Mouse (Mus musculus) fibroblast of lung, adult 2 months (primary cell): Measurements from ENCODE around the gene Nufip2.
"Not testable (repeated sequence)": the region's sequence is repeated elsewhere in the genome, so short reads cannot be mapped to it uniquely, and the experiment has no call there.

Experiments
- DNase-seq: peaks from one replicate; pipeline ENCODE4 v3.0.0-alpha.2; 2011; ENCODE audit warnings: low read depth

Nufip2 gene

DNA sequence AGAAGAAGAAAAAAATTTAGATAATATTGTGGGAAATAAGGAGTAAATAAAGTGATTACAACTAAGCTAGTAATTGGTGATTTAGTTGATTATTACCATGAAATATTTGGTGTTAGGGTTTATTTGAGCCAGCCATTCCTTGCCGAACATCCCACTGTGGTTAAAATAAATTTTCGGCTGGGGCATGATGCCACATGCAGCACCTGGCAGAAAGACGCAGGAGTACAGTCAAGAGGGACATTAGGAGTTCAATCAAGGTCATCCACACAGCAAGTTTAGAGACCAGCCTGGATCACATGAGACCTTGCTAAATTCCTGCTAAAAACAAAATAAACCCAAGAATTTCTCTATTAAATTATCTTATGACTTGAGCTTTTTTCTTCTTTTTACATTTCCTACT is 23.1 kb downstream of the Nufip2 start:
- no peak for DNase-seq

DNA sequence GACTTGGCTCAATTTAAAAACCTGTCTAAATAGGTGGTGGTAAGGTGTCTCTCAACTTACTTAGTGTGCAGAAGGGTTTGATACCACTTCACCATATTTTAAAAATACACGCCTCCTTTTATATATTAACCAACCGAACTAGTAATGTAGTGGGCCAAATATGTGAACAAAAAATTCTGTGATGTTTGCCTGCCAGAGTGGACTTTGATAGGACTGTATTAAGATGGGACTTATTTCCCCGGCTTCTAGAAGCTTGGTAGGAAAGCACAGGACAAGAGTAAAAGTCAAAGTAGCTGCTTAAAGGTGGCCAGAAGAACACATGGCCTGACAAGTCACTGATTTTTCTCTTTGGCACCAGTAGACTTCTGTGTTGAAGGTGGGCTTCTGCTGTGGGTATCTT is 27.8 kb downstream of the Nufip2 start:
- DNase-seq = no peak

DNA sequence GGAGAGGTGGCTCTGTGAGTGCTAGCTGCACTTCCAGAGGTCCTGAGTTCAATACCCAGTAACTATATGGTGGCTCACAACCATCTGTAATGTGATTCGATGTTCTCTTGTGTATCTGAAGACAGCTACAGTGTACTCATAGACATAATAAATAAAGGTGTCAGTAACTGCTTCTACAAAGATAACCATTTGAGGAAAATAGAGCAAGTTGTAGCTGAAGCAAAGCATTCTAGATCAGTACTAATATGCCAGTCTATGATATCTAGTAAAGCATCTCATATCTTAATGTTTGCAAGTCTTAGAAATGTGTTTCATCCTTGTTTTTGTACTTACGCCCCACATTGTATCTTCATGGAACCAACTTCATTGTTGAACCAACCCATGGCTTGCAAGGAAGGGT is 33.1 kb downstream of the Nufip2 start:
- DNase-seq = no peak

GRCm38 (mm10) chr11:77721389-77721788 is 35.4 kb downstream of the Nufip2 start:
- no peak for DNase-seq

GRCm38 (mm10) chr11:77724766-77725165 is 38.8 kb downstream of the Nufip2 start:
- no peak for DNase-seq

DNA sequence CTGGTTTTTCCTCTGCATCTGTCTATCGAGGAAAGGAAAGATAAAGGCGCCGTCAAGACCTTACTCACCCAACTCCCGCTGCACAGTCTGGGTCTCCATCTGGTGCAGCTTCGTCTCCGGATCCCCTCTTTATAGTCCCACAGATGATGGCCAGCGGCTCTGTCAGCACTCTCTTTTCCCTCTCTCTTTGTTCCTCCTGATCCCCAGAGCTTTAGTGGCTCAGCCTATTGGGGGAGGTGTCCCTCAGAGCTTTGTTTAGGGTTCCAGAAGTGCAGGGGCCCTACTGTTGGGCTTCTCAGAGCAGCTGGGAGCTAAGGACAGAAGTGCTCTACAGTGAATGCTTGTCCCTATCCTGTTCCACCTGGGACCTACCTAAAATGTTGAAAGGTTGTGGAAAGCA is 39.2 kb downstream of the Nufip2 start, which contains the start of gene Cryba1:
Gene Cryba1, minus strand, starts transcription at position 101 of the 400 bp plus-strand sequence.
- DNase-seq = no peak

DNA sequence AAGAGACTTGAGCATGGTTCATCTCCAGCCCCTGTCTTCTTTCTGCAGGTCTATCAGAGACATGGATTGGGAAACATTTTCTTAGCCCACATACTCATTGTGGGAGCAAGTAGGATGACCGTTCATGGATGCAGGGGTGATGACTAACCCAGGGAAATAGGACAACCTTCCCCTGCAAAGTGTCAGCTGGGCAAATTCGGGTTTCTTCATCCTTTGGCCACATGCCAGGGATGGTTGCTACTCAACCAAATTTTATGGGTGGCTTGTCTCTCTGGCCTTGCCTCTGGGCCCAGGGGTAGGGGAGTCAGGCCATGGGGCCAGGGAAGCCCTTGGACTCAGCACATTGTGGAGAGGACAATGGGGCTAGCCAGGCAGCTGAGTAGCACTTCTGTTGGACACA is 42.6 kb downstream of the Nufip2 start:
- no peak for DNase-seq

DNA sequence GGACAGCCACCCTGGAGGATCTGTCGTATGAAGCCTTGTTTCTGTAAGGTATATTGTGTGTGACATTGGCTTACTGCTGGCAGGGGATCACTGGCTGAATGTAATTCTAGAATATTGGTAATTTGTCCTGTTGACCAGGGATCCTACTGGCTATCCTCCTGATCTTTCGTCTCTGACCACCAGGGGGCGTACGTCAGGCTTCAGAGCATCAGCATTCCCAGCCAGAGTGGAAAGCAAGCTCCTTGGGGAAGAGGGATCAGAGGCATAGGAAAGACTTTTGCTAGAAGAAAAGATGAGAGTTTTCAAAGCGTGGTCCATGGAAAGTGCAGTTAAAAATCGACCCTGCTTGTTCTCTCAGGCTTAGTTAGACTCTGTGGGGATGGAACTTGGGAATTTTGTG is 51.3 kb downstream of the Nufip2 start:
- peak; percentile 48 for DNase-seq

DNA sequence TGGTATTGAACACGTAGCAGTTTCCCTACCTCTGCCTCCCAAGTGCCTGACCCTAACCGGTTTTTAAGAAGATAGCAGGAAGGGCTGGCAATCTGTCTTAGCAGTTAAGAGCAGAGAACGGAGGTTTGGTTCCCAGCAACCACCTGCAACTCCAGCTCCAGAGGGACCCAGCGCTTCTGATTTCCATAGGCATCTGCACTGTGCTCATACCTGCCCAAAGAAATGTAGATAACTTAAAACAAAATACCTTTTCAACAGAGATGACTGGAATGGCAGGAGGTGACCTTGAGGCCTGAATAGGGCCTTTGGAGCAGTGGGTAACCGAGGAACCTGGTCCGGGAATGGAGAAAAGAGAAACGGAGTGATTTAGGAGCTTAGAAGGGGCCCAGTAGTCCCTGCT is 52.6 kb downstream of the Nufip2 start:
- DNase-seq = no peak

DNA sequence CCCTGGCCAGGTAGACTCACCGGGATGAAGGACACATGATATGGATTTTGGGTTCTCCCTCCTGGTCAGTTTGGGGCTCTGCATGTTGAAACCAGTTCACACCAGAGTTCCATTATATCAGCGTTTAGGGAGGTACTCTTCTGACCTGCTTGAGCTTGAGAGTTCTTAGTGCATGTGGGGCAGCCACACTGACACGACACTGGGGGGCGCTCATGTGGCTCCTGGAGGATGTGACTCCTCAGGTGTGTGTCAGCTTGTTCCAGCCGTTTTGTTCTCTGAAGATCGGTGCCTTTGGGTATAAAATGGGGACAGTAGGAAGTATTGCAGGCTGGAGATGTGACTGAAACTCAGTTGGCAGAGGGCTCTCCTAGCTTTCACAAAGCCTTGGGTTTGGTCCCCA is 58.0 kb downstream of the Nufip2 start:
- DNase-seq = no peak

DNA sequence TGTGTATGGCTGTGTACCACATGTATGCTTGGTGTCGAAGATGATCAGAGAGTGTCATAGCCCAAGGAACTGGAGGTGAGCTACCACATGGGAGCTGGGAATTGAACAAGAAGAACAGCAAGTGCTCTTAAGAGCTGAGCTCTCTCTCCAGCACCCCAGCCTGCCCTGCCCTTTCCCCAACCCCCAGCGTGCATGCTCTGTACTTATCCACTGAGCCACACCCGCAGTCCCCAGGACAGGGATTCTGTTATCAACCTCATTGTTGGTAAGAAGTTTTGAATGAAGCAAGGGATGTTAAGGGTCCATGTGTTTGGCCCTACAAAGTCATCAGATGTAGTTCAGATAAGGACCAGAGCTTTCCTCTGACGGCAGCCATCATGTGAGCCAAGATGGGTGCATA is 60.7 kb downstream of the Nufip2 start:
- no peak for DNase-seq

- not testable (repeated sequence) for DNase-seq
Measured at GRCm38 (mm10) chr11:77747103-77747502, 61.1 kb downstream of the Nufip2 start.

DNA sequence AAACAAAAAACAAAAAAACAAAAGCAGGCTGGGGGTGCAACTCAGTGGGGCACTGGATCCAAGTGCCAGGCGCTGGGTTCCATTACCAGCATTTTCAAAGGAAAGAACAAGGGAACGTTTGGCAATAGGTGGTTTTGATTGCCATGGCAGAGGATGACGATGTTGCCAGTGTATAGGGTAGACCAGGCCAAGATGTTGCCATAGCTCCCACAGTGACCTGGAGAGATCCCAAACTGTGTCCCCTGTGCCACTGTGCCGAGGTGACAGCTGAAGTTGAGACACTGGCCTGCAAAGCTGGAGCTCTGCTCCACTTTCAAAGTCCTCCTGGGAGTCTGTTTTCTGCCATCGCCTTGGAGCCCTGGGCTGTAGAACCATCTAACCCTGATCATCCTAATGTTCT is 63.0 kb downstream of the Nufip2 start:
- DNase-seq = no peak

GRCm38 (mm10) chr11:77752525-77752924 is 66.6 kb downstream of the Nufip2 start:
- no peak for DNase-seq

- DNase-seq = no peak
Measured at GRCm38 (mm10) chr11:77753469-77753868, 67.5 kb downstream of the Nufip2 start.

DNA sequence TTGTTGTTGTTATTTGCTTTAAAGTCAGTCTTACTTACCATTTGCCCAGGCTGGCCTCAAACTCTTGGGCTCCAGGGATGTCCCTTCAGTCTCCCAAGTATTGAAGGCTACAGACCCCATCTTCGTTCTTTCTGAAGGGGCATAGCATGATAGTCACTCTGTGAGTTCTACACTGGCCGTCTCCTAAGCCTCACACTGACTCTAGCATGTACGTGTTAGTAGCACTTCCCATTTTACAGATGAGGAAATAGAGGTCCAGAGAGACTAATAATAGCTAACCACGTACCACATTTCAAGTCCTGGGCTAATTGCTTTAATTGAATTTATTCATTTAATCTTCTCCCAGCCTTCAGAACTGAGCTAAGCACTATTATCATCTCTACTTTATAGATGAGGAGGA is 74.1 kb downstream of the Nufip2 start:
- no peak for DNase-seq

GRCm38 (mm10) chr11:77762783-77763672 is 77.1 kb downstream of the Nufip2 start, which contains the start of gene Myo18a:
Gene Myo18a (plus strand): TSS chr11:77763246.
- no peak for DNase-seq

DNA sequence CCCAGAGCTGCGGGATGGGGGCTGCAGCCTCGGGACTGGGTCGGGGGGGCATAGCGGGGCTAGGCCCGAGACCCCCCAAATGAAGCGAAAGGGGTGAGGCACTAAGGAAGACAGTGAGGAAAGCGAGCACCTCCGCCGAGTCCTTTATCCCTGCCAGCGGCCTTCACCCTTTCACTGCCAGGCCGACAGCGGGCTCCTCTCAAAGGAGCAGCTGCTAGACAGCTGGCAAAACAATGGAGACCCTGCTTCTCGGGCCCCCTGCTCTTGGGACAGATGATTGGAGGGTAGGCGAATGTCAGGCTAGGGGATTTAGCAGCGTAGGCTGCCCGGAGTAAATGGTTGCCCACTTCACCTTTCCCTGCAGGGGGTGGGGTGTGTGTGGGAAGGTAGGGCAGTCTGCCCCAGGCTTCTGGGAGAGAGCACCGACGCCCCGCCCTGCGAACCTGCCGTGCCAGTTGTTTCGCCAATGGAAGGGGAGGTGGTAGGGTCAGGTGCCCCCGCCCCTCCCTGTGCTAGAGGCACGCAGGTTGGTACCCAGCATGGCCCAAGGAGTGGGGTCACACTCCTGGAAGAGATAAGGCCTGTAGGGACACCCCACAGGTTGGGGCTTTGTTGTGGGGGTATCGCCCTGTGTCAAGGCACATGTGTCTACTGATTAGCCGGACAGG is 77.9 kb downstream of the Nufip2 start:
- DNase-seq = no peak

GRCm38 (mm10) chr11:77764694-77765458 is 78.9 kb downstream of the Nufip2 start:
- no peak for DNase-seq

- DNase-seq = no peak
Measured at GRCm38 (mm10) chr11:77765459-77765777, 79.5 kb downstream of the Nufip2 start.

- DNase-seq = no peak
Measured at GRCm38 (mm10) chr11:77766351-77767001, 80.5 kb downstream of the Nufip2 start.

GRCm38 (mm10) chr11:77769496-77769895 is 83.5 kb downstream of the Nufip2 start:
- no peak for DNase-seq
